Mouse (Mus musculus) E14TG2a.4 (cell line): ENCODE measurements around the gene Kcnj5.

Source experiments
- CTCF ChIP-seq: conservative IDR thresholded peaks from 2 replicates; pipeline ENCODE4 v1.5.1; 2014; ENCODE audit warnings: low read length
- NANOG ChIP-seq: IDR thresholded peaks from 2 replicates; pipeline ENCODE4 v1.6.1; 2014; ENCODE audit warnings: borderline replicate concordance, low read length, mixed read lengths
- POU5F1 ChIP-seq: IDR thresholded peaks from 2 replicates; pipeline ENCODE4 v1.6.1; 2014; ENCODE audit warnings: low read length, borderline replicate concordance

DNA sequence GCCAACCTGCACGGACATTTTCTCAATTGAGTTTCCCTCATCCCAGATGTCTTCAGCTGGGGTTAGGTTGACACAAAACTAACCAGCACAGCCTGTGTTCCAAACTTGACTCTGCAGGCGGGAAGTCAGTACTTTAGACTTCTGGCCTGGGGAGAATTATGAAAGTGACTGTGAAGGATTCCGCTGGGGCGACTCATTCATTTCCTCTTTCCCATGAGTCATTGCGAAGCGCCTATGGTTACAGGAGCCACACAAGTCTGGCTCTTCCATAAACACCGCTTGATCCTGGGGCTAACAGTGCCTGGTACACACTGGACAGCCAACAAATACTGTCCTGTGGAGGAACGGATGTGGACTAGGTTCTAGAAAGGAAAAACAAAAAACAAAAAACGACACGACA lies 5.2 kb upstream of the Kcnj5 start:
- no peak for TF ChIP-seq CTCF
- TF ChIP-seq POU5F1, result no peak
- TF ChIP-seq NANOG, result no peak
